Mouse (Mus musculus) testis, adult 2 months (tissue): ENCODE data around the gene Mtm1. TPM values are rescaled to one million over a fixed set of nuclear protein-coding genes. Genes with fewer than 3 reads are reported as not detected.
A peak's percentile ranks its signal among the peaks of the same experiment; 100 is the strongest.
"Not testable (repeated sequence)": the region's sequence is repeated elsewhere in the genome, so short reads cannot be mapped to it uniquely, and the experiment has no call there.

ENCODE experiments used
- H3K27ac ChIP-seq: fragments of 200-500 bp; 2 replicates; pipeline ENCODE4 v1.5.1; 2012; ENCODE audit warnings: low read depth, low read length; ENCODE audit not compliant: control insufficient read depth, insufficient read depth
- H3K27me3 ChIP-seq: fragments of 200-500 bp; 2 replicates; pipeline ENCODE4 v1.6.1; 2012; ENCODE audit warnings: mild to moderate bottlenecking, low read length, moderate library complexity; ENCODE audit not compliant: control insufficient read depth, insufficient read depth
- H3K36me3 ChIP-seq: fragments of 200-500 bp; 2 replicates; pipeline ENCODE4 v1.6.1; 2012; ENCODE audit warnings: mild to moderate bottlenecking, low read length; ENCODE audit not compliant: control insufficient read depth, insufficient read depth
- H3K4me1 ChIP-seq: fragments of 200-500 bp; 2 replicates; pipeline ENCODE4 v1.6.1; 2012; ENCODE audit warnings: low read length; ENCODE audit not compliant: control insufficient read depth, insufficient read depth
- H3K4me3 ChIP-seq: fragments of 200-500 bp; 2 replicates; pipeline ENCODE4 v1.5.1; 2012; ENCODE audit warnings: low read depth, mild to moderate bottlenecking, low read length, moderate library complexity, mixed read lengths; ENCODE audit not compliant: control insufficient read depth
- CTCF ChIP-seq: fragments of 200-500 bp; IDR thresholded peaks from 2 replicates; pipeline ENCODE4 v1.5.1; 2012; ENCODE audit warnings: low read depth, mild to moderate bottlenecking, inconsistent platforms, low read length, moderate library complexity; ENCODE audit not compliant: control insufficient read depth, insufficient read depth, insufficient replicate concordance
- POLR2A ChIP-seq: fragments of 200-500 bp; IDR thresholded peaks from 2 replicates; pipeline ENCODE4 v1.6.1; 2012; ENCODE audit warnings: low read depth, mild to moderate bottlenecking, inconsistent platforms, low read length, moderate library complexity; ENCODE audit not compliant: control insufficient read depth
- polyA plus RNA-seq: library from polyadenylated mRNA; depleted of rRNA; stranded (reverse); fragments of >200 nt; gene quantifications from 2 replicates; pipeline ENCODE4 v1.2.3, GENCODE M21; 2012

Gene Mtm1
- polyA plus RNA-seq, 1 experiment: 3.9 TPM

- no peaks in the 10 kb centered on the region for H3K27me3 ChIP-seq
- no peak overlapping the region for H3K4me3 ChIP-seq
- no peaks in the 10 kb centered on the region for H3K36me3 ChIP-seq
- no peak overlapping the region for H3K27ac ChIP-seq
- no peaks in the 10 kb centered on the region for H3K4me1 ChIP-seq
- no peak for TF ChIP-seq POLR2A
- no peak for TF ChIP-seq CTCF
These were observed 76.5 kb downstream of the Mtm1 start for GRCm38 (mm10) chrX:71287088-71287487.

GRCm38 (mm10) chrX:71294191-71294590 lies 83.6 kb downstream of the Mtm1 start:
- H3K27me3 ChIP-seq: no peaks in the 10 kb centered on the region
- TF ChIP-seq CTCF (no peak), POLR2A (no peak)
- no peak overlapping the region for H3K4me3 ChIP-seq
- H3K36me3 ChIP-seq: no peaks in the 10 kb centered on the region
- H3K4me1 ChIP-seq: no peaks in the 10 kb centered on the region
- H3K27ac ChIP-seq: no peak overlapping the region

- no peak overlapping the region for H3K4me3 ChIP-seq
- H3K27ac ChIP-seq: no peak overlapping the region
- no peaks in the 10 kb centered on the region for H3K27me3 ChIP-seq
- H3K36me3 ChIP-seq: no peaks in the 10 kb centered on the region
- TF ChIP-seq POLR2A (no peak), CTCF (no peak)
- H3K4me1 ChIP-seq: no peaks in the 10 kb centered on the region
These were observed 85.4 kb downstream of the Mtm1 start for GRCm38 (mm10) chrX:71296005-71296404.

GRCm38 (mm10) chrX:71302148-71302547 lies 91.6 kb downstream of the Mtm1 start:
- Histone ChIP-seq H3K4me3 (no peak overlapping the region), H3K27me3 (no peaks in the 10 kb centered on the region), H3K36me3 (no peaks in the 10 kb centered on the region), H3K27ac (no peak overlapping the region), H3K4me1 (no peaks in the 10 kb centered on the region)
- TF ChIP-seq POLR2A (no peak), CTCF (no peak)

GRCm38 (mm10) chrX:71311229-71311628 lies 100.7 kb downstream of the Mtm1 start:
- no peak overlapping the region for H3K4me3 ChIP-seq
- H3K4me1 ChIP-seq: no peaks in the 10 kb centered on the region
- no peaks in the 10 kb centered on the region for H3K27me3 ChIP-seq
- H3K27ac ChIP-seq: no peak overlapping the region
- TF ChIP-seq POLR2A (no peak), CTCF (peak; percentile 11; the same call in 1 of the 2 replicates)
- no peaks in the 10 kb centered on the region for H3K36me3 ChIP-seq

- H3K36me3 ChIP-seq: no peaks in the 10 kb centered on the region
- TF ChIP-seq CTCF (no peak), POLR2A (no peak)
- H3K27me3 ChIP-seq: no peaks in the 10 kb centered on the region
- no peak overlapping the region for H3K27ac ChIP-seq
- H3K4me3 ChIP-seq: no peak overlapping the region
- H3K4me1 ChIP-seq: no peaks in the 10 kb centered on the region
These were observed 103.8 kb downstream of the Mtm1 start for GRCm38 (mm10) chrX:71314380-71314779.

- TF ChIP-seq CTCF: no peak
- TF ChIP-seq POLR2A: no peak
- no peaks in the 10 kb centered on the region for H3K4me1 ChIP-seq
- H3K27ac ChIP-seq: no peak overlapping the region
- no peak overlapping the region for H3K4me3 ChIP-seq
- H3K36me3 ChIP-seq: no peaks in the 10 kb centered on the region
- H3K27me3 ChIP-seq: no peaks in the 10 kb centered on the region
These were observed 141.5 kb downstream of the Mtm1 start for GRCm38 (mm10) chrX:71352033-71352432.

- Histone ChIP-seq H3K4me1 (no peaks in the 10 kb centered on the region), H3K36me3 (no peaks in the 10 kb centered on the region), H3K27me3 (no peaks in the 10 kb centered on the region), H3K27ac (no peak overlapping the region), H3K4me3 (no peak overlapping the region)
- TF ChIP-seq CTCF (no peak), POLR2A (no peak)
These were observed 144.8 kb downstream of the Mtm1 start for GRCm38 (mm10) chrX:71355331-71355730.

- H3K27me3 ChIP-seq: not testable (repeated sequence)
These were observed 151.2 kb downstream of the Mtm1 start for GRCm38 (mm10) chrX:71361793-71362192.

More at GRCm38 (mm10) chrX:71361793-71362192, 151.2 kb downstream of the Mtm1 start:
- H3K36me3 ChIP-seq, H3K4me3 ChIP-seq, H3K4me1 ChIP-seq, H3K27ac ChIP-seq: not testable (repeated sequence)
